Comparison of ENCODE assay signal across 10 mouse cellular contexts in the genomic region with DNA sequence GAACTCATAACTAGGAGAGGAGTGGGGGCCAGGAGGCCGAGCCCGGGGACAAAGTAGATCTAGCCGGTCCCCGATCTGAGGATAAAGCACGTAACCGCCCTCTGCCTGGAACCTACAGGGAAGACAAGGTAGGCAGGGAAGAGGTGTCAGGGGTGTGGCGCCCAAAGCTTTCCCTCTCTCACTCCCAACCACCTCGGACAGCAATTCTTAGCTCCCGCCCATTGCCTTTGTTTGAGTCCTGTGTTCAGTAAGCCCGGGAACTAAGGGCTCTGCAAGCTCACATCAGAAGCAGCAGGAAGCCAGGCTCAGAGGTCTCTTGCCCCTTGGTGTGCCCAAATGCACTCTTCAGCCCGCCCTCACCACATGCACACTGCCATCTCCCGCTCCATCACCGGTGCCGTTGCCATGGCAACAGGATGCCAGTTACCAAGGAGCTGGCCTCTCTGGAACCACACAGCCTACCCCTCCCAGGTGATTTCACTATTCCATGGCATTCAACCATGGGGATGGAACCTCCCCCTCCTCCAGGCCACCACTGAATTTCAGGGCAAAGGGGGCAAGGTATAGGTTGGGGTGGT. TPM values are rescaled to one million over a fixed set of nuclear protein-coding genes. Genes with fewer than 3 reads are reported as not detected.
A peak's percentile ranks its signal among the peaks of the same experiment; 100 is the strongest.
DNase-seq lines count a peak whose midpoint lies in the region; ATAC-seq lines count a peak whose summit lies in the region.
"Had no signal": no experiment of that assay in that cellular context is flagged by ENCODE, and none has a peak within 500 bp of the region (broad histone marks: within the 10 kb centered on the region; RNA-seq: fewer than 3 reads in every experiment).

No protein-coding gene starts in this region.

- peak overlapping the region; percentile 11; the same call in 1 of the 2 replicates for H3K4me2 ChIP-seq in embryonic facial prominence, embryonic 11.5 days (ENCODE audit: low read depth, low read length)
- H3K4me2 ChIP-seq in hindbrain, embryonic 16.5 days (ENCODE audit: low read length), result peak overlapping the region; percentile 92
- peak overlapping the region; percentile 92 for H3K4me2 ChIP-seq in neural tube, embryonic 11.5 days (ENCODE audit: low read depth)

- peaks cover 2% of the 10 kb centered on the region for H3K36me3 ChIP-seq in embryonic facial prominence, embryonic 11.5 days (replicated peaks; ENCODE audit: control insufficient read depth, insufficient read depth, low read depth, low read length)
- H3K36me3 ChIP-seq in hindbrain, embryonic 16.5 days (ENCODE audit: control insufficient read depth, insufficient read depth, low read length), result peaks cover 5% of the 10 kb centered on the region
- H3K36me3 ChIP-seq in neural tube, embryonic 11.5 days (ENCODE audit: control insufficient read depth, insufficient read depth, low read length), result peaks cover 2% of the 10 kb centered on the region

- DNase-seq in layer of hippocampus, adult 18-20 months (ENCODE audit: low spot score in 2 of 2), result peak; percentile 59 to 71
- no peak for DNase-seq in layer of hippocampus, adult 9-10 months (ENCODE audit: low spot score)
- DNase-seq in embryonic facial prominence, embryonic 11.5 days (ENCODE audit: low spot score), result peak; percentile 59
- peak; percentile 74 for DNase-seq in neural tube, embryonic 11.5 days (ENCODE audit: low spot score)
- no peak for DNase-seq in T-cell, adult 2 months (ENCODE audit: low spot score)
- DNase-seq in thymus, postnatal 0 days (ENCODE audit: low spot score), result no peak
- DNase-seq in urinary bladder, adult 2 months (ENCODE audit: low spot score), result no peak

- peak overlapping the region; percentile 7; the same call in 1 of the 2 replicates for H3K4me3 ChIP-seq in embryonic facial prominence, embryonic 11.5 days (ENCODE audit: low read depth, low read length)
- H3K4me3 ChIP-seq in hindbrain, embryonic 16.5 days (ENCODE audit: low read length), result peak overlapping the region; percentile 66
- 0 out of 2 replicates have a peak overlapping the region, but pooled peaks have one; percentile 3 for H3K4me3 ChIP-seq in neural tube, embryonic 11.5 days (ENCODE audit: low read depth, low read length)

- 28% methylated on average over 14 of the region's 14 CpGs for WGBS in embryonic facial prominence, embryonic 11.5 days
- 6% methylated on average over 14 of the region's 14 CpGs for WGBS in hindbrain, embryonic 16.5 days
- 20% methylated on average over 14 of the region's 14 CpGs for WGBS in neural tube, embryonic 11.5 days

- no peaks in the 10 kb centered on the region for H3K27me3 ChIP-seq in embryonic facial prominence, embryonic 11.5 days (ENCODE audit: control insufficient read depth, insufficient read depth, low read length)
- H3K27me3 ChIP-seq in hindbrain, embryonic 16.5 days (replicated peaks; ENCODE audit: control insufficient read depth, insufficient read depth, low read length), result no peaks in the 10 kb centered on the region
- H3K27me3 ChIP-seq in neural tube, embryonic 11.5 days (ENCODE audit: control insufficient read depth, insufficient read depth, low read length), result no peaks in the 10 kb centered on the region

- no peaks in the 10 kb centered on the region for H3K9me3 ChIP-seq in embryonic facial prominence, embryonic 11.5 days (replicated peaks; ENCODE audit: control insufficient read depth, low read length)
- H3K9me3 ChIP-seq in hindbrain, embryonic 16.5 days (ENCODE audit: control insufficient read depth, low read length), result no peaks in the 10 kb centered on the region
- no peaks in the 10 kb centered on the region for H3K9me3 ChIP-seq in neural tube, embryonic 11.5 days (ENCODE audit: control insufficient read depth, low read length)

- H3K9ac ChIP-seq in embryonic facial prominence, embryonic 11.5 days (replicated peaks; ENCODE audit: low read length), result no peak overlapping the region; the same call in 1 of the 2 replicates
- peak overlapping the region; percentile 88 for H3K9ac ChIP-seq in hindbrain, embryonic 16.5 days (ENCODE audit: low read depth, low read length)
- H3K9ac ChIP-seq in neural tube, embryonic 11.5 days (ENCODE audit: low read length), result peak overlapping the region; percentile 12; the same call in 1 of the 2 replicates

- H3K4me1 ChIP-seq in embryonic facial prominence, embryonic 11.5 days (ENCODE audit: control insufficient read depth, insufficient read depth, low read length), result peaks cover 14% of the 10 kb centered on the region
- H3K4me1 ChIP-seq in hindbrain, embryonic 16.5 days (ENCODE audit: control insufficient read depth, insufficient read depth, low read depth, low read length), result peaks cover 70% of the 10 kb centered on the region
- peaks cover 76% of the 10 kb centered on the region for H3K4me1 ChIP-seq in neural tube, embryonic 11.5 days (ENCODE audit: control insufficient read depth, insufficient read depth, low read length)

- ATAC-seq in embryonic facial prominence, embryonic 11.5 days (replicated peaks; ENCODE audit: insufficient number of reproducible peaks, low FRiP score, low TSS enrichment, low read depth), result no peak
- no peak for ATAC-seq in hindbrain, embryonic 16.5 days
- no peak for ATAC-seq in neural tube, embryonic 11.5 days (ENCODE audit: insufficient read depth, low FRiP score, low TSS enrichment)

- H3K27ac ChIP-seq in embryonic facial prominence, embryonic 11.5 days (replicated peaks; ENCODE audit: low read depth, low read length), result no peak overlapping the region
- peak overlapping the region; percentile 62 for H3K27ac ChIP-seq in hindbrain, embryonic 16.5 days (ENCODE audit: low read depth, low read length)
- no peak overlapping the region for H3K27ac ChIP-seq in neural tube, embryonic 11.5 days (ENCODE audit: low read depth, low read length)
- H3K27ac ChIP-seq: stomach, postnatal 0 days had no signal

RNA-seq across cellular contexts. Expression of a gene that starts 2.5 kb away (rescaled TPM):
- 100 to 1,000 TPM; 126 to 137 TPM for total RNA-seq in layer of hippocampus, adult 18-20 months (2021)
- polyA plus RNA-seq in embryonic facial prominence, embryonic 11.5 days (2014; fragmentation: Nextera tagmentation; extraction: Ambion mirVana), result 11.2 and 11.3 TPM in 2 replicates
- 104 and 132 TPM in 2 replicates for polyA plus RNA-seq in hindbrain, embryonic 16.5 days (2015; fragmentation: Nextera tagmentation; extraction: Ambion mirVana)
- 9.6 and 9.7 TPM in 2 replicates for polyA plus RNA-seq in neural tube, embryonic 11.5 days (2014; fragmentation: Nextera tagmentation; extraction: Ambion mirVana)
- 0.61 and 0.77 TPM in 2 replicates for polyA plus RNA-seq in thymus, postnatal 0 days (2015; fragmentation: Nextera tagmentation; extraction: Ambion mirVana)
- 0.99 and 1.1 TPM in 2 replicates for polyA plus RNA-seq in urinary bladder, adult 2 months (2012; rRNA removed)

RNA-seq across cellular contexts. Expression of a gene that starts 8.6 kb away (rescaled TPM):
- 1 to 10 TPM; 3.9 to 4.3 TPM for total RNA-seq in layer of hippocampus, adult 18-20 months (2021)
- 1.5 and 2.1 TPM in 2 replicates for polyA plus RNA-seq in embryonic facial prominence, embryonic 11.5 days (2014; fragmentation: Nextera tagmentation; extraction: Ambion mirVana)
- polyA plus RNA-seq in hindbrain, embryonic 16.5 days (2015; fragmentation: Nextera tagmentation; extraction: Ambion mirVana), result 3.0 and 4.0 TPM in 2 replicates
- 0.92 and 1.2 TPM in 2 replicates for polyA plus RNA-seq in neural tube, embryonic 11.5 days (2014; fragmentation: Nextera tagmentation; extraction: Ambion mirVana)
- polyA plus RNA-seq in thymus, postnatal 0 days (2015; fragmentation: Nextera tagmentation; extraction: Ambion mirVana), result 0.12 and 0.20 TPM in 2 replicates
- 0.19 and 0.22 TPM in 2 replicates for polyA plus RNA-seq in urinary bladder, adult 2 months (2012; rRNA removed)
- total RNA-seq: common myeloid progenitor, adult 5-6 weeks had no signal

RNA-seq across cellular contexts. Expression of a gene that starts 22.6 kb away (rescaled TPM):
- 10 to 100 TPM; 14.3 to 14.8 TPM for total RNA-seq in layer of hippocampus, adult 18-20 months (2021)
- polyA plus RNA-seq in embryonic facial prominence, embryonic 11.5 days (2014; fragmentation: Nextera tagmentation; extraction: Ambion mirVana), result 40.2 and 40.9 TPM in 2 replicates
- 18.2 and 20.1 TPM in 2 replicates for polyA plus RNA-seq in hindbrain, embryonic 16.5 days (2015; fragmentation: Nextera tagmentation; extraction: Ambion mirVana)
- polyA plus RNA-seq in neural tube, embryonic 11.5 days (2014; fragmentation: Nextera tagmentation; extraction: Ambion mirVana), result 34.5 and 34.6 TPM in 2 replicates
- 27.0 and 30.6 TPM in 2 replicates for polyA plus RNA-seq in thymus, postnatal 0 days (2015; fragmentation: Nextera tagmentation; extraction: Ambion mirVana)
- 7.2 and 7.3 TPM in 2 replicates for polyA plus RNA-seq in urinary bladder, adult 2 months (2012; rRNA removed)

RNA-seq across cellular contexts. Expression of a gene that starts 22.7 kb away (rescaled TPM):
- total RNA-seq in layer of hippocampus, adult 18-20 months (2021), result 10 to 100 TPM; 25.5 to 26.9 TPM
- 200 and 215 TPM in 2 replicates for polyA plus RNA-seq in embryonic facial prominence, embryonic 11.5 days (2014; fragmentation: Nextera tagmentation; extraction: Ambion mirVana)
- 47.9 and 57.9 TPM in 2 replicates for polyA plus RNA-seq in hindbrain, embryonic 16.5 days (2015; fragmentation: Nextera tagmentation; extraction: Ambion mirVana)
- polyA plus RNA-seq in neural tube, embryonic 11.5 days (2014; fragmentation: Nextera tagmentation; extraction: Ambion mirVana), result 169 and 175 TPM in 2 replicates
- 138 and 165 TPM in 2 replicates for polyA plus RNA-seq in thymus, postnatal 0 days (2015; fragmentation: Nextera tagmentation; extraction: Ambion mirVana)
- 77.8 and 85.8 TPM in 2 replicates for polyA plus RNA-seq in urinary bladder, adult 2 months (2012; rRNA removed)

RNA-seq across cellular contexts. Expression of a gene that starts 48.3 kb away (rescaled TPM):
- total RNA-seq in layer of hippocampus, adult 18-20 months (2021), result 100 to 1,000 TPM; 402 to 407 TPM
- 5.2 and 6.0 TPM in 2 replicates for polyA plus RNA-seq in embryonic facial prominence, embryonic 11.5 days (2014; fragmentation: Nextera tagmentation; extraction: Ambion mirVana)
- polyA plus RNA-seq in hindbrain, embryonic 16.5 days (2015; fragmentation: Nextera tagmentation; extraction: Ambion mirVana), result 105 and 117 TPM in 2 replicates
- 7.2 and 7.7 TPM in 2 replicates for polyA plus RNA-seq in neural tube, embryonic 11.5 days (2014; fragmentation: Nextera tagmentation; extraction: Ambion mirVana)
- 1.7 and 1.8 TPM in 2 replicates for polyA plus RNA-seq in thymus, postnatal 0 days (2015; fragmentation: Nextera tagmentation; extraction: Ambion mirVana)
- 23.5 and 46.2 TPM in 2 replicates for polyA plus RNA-seq in urinary bladder, adult 2 months (2012; rRNA removed)

Comparison
In these comparisons a context has a peak if more than half of its experiments do, and no peak if none do; other contexts are left out.
1. DNase-seq: peak in layer of hippocampus, adult 18-20 months (2 of 2), embryonic facial prominence, embryonic 11.5 days (single experiment) and neural tube, embryonic 11.5 days (single experiment); none in layer of hippocampus, adult 9-10 months (single experiment), T-cell, adult 2 months (single experiment), thymus, postnatal 0 days (single experiment) and urinary bladder, adult 2 months (single experiment).
2. H3K4me2 ChIP-seq: peak in every context shown above with its lines; median percentile 92 in hindbrain, embryonic 16.5 days; 92 in neural tube, embryonic 11.5 days; 11 in embryonic facial prominence, embryonic 11.5 days.
3. H3K4me3 ChIP-seq: peak in every context shown above with its lines; median percentile 66 in hindbrain, embryonic 16.5 days; 7 in embryonic facial prominence, embryonic 11.5 days; 3 in neural tube, embryonic 11.5 days.